Mouse (Mus musculus): Measurements from ENCODE around the gene Foxp4. TPM values are rescaled to one million over a fixed set of nuclear protein-coding genes. Genes with fewer than 3 reads are reported as not detected.
"Not testable (repeated sequence)": the region's sequence is repeated elsewhere in the genome, so short reads cannot be mapped to it uniquely, and the experiment has no call there.

Gene Foxp4
- polyA plus RNA-seq, 1 experiment from 2014 or later: 27.2 TPM

- H3K4me1 ChIP-seq: peaks cover 13% of the 10 kb centered on the region
- no peak overlapping the region for H3K4me3 ChIP-seq
- no peak overlapping the region for H3K27ac ChIP-seq
- DNase-seq (ENCODE audit: low spot score): no peak
- WGBS: 93% methylated on average over 3 of the region's 4 CpGs
- 0 out of 2 replicates have a peak, but pooled peaks cover 3% of the 10 kb centered on the region for H3K9me3 ChIP-seq (replicated peaks)
- no peaks in the 10 kb centered on the region for H3K36me3 ChIP-seq
- H3K27me3 ChIP-seq (ENCODE audit: low read depth, poor library complexity, severe bottlenecking): peaks cover 19% of the 10 kb centered on the region
Observed at GRCm38 (mm10) chr17:47853336-47853735, 71.1 kb downstream of the Foxp4 start.

GRCm38 (mm10) chr17:47851798-47852360, 72.6 kb downstream of the Foxp4 start:
- peaks cover 19% of the 10 kb centered on the region for H3K27me3 ChIP-seq (ENCODE audit: low read depth, poor library complexity, severe bottlenecking)
- peak; percentile 63 for DNase-seq (ENCODE audit: low spot score)
- peaks cover 13% of the 10 kb centered on the region for H3K4me1 ChIP-seq
- not testable (repeated sequence) for H3K36me3 ChIP-seq; H3K9me3 ChIP-seq (replicated peaks)
- H3K27ac ChIP-seq: peak overlapping the region; percentile 75
- 10% methylated on average over 22 of the region's 22 CpGs for WGBS
- H3K4me3 ChIP-seq: peak overlapping the region; percentile 41

GRCm38 (mm10) chr17:47850639-47851314, 73.7 kb downstream of the Foxp4 start:
- peaks cover 13% of the 10 kb centered on the region for H3K4me1 ChIP-seq
- H3K27me3 ChIP-seq (ENCODE audit: low read depth, poor library complexity, severe bottlenecking): peaks cover 19% of the 10 kb centered on the region
- no peak overlapping the region for H3K27ac ChIP-seq
- H3K9me3 ChIP-seq (replicated peaks): 0 out of 2 replicates have a peak, but pooled peaks cover 3% of the 10 kb centered on the region
- no peaks in the 10 kb centered on the region for H3K36me3 ChIP-seq
- no peak for DNase-seq (ENCODE audit: low spot score)
- H3K4me3 ChIP-seq: no peak overlapping the region
- 82% methylated on average over 7 of the region's 7 CpGs for WGBS

- Histone ChIP-seq H3K4me1 (peaks cover 13% of the 10 kb centered on the region), H3K27ac (no peak overlapping the region), H3K4me3 (no peak overlapping the region), H3K27me3 (ENCODE audit: low read depth, poor library complexity, severe bottlenecking) (peaks cover 19% of the 10 kb centered on the region), H3K9me3 (replicated peaks) (no peaks in the 10 kb centered on the region), H3K36me3 (no peaks in the 10 kb centered on the region)
- 81% methylated on average over 3 of the region's 3 CpGs for WGBS
- DNase-seq (ENCODE audit: low spot score): no peak
Observed at GRCm38 (mm10) chr17:47850035-47850434, 74.4 kb downstream of the Foxp4 start.

- Histone ChIP-seq H3K36me3 (no peaks in the 10 kb centered on the region), H3K4me3 (no peak overlapping the region), H3K9me3 (replicated peaks) (no peaks in the 10 kb centered on the region), H3K27me3 (ENCODE audit: low read depth, poor library complexity, severe bottlenecking) (peaks cover 18% of the 10 kb centered on the region), H3K27ac (no peak overlapping the region), H3K4me1 (peaks cover 13% of the 10 kb centered on the region)
- 86% methylated on average over 6 of the region's 6 CpGs for WGBS
- no peak for DNase-seq (ENCODE audit: low spot score)
Observed at GRCm38 (mm10) chr17:47847985-47848384, 76.5 kb downstream of the Foxp4 start.

- no peaks in the 10 kb centered on the region for H3K9me3 ChIP-seq (replicated peaks)
- H3K4me3 ChIP-seq: no peak overlapping the region
- DNase-seq (ENCODE audit: low spot score): no peak
- H3K27ac ChIP-seq: no peak overlapping the region
- no peaks in the 10 kb centered on the region for H3K27me3 ChIP-seq (ENCODE audit: low read depth, poor library complexity, severe bottlenecking)
- H3K4me1 ChIP-seq: 0 out of 2 replicates have a peak, but pooled peaks cover 5% of the 10 kb centered on the region
- WGBS: 89% methylated on average over 11 of the region's 11 CpGs
- no peaks in the 10 kb centered on the region for H3K36me3 ChIP-seq
Observed at GRCm38 (mm10) chr17:47845609-47846008, 78.8 kb downstream of the Foxp4 start.

GRCm38 (mm10) chr17:47843465-47843864, 81.0 kb downstream of the Foxp4 start:
- Histone ChIP-seq H3K4me1 (0 out of 2 replicates have a peak, but pooled peaks cover 5% of the 10 kb centered on the region), H3K9me3 (replicated peaks) (no peaks in the 10 kb centered on the region), H3K36me3 (no peaks in the 10 kb centered on the region), H3K4me3 (no peak overlapping the region), H3K27me3 (ENCODE audit: low read depth, poor library complexity, severe bottlenecking) (no peaks in the 10 kb centered on the region), H3K27ac (no peak overlapping the region)
- 94% methylated on average over 3 of the region's 3 CpGs for WGBS
- DNase-seq (ENCODE audit: low spot score): no peak

- DNase-seq (ENCODE audit: low spot score): no peak
- H3K36me3 ChIP-seq: no peaks in the 10 kb centered on the region
- H3K27ac ChIP-seq: no peak overlapping the region
- H3K4me1 ChIP-seq: peaks cover 15% of the 10 kb centered on the region
- peaks cover 4% of the 10 kb centered on the region; the same call in 1 of the 2 replicates for H3K27me3 ChIP-seq (ENCODE audit: low read depth, poor library complexity, severe bottlenecking)
- 78% methylated on average over 19 of the region's 19 CpGs for WGBS
- no peaks in the 10 kb centered on the region for H3K9me3 ChIP-seq (replicated peaks)
- H3K4me3 ChIP-seq: no peak overlapping the region
Observed at GRCm38 (mm10) chr17:47841931-47842623, 82.4 kb downstream of the Foxp4 start.

GRCm38 (mm10) chr17:47841521-47841920, 82.9 kb downstream of the Foxp4 start:
- DNase-seq (ENCODE audit: low spot score): no peak
- Histone ChIP-seq H3K4me3 (no peak overlapping the region), H3K36me3 (no peaks in the 10 kb centered on the region), H3K27me3 (ENCODE audit: low read depth, poor library complexity, severe bottlenecking) (peaks cover 8% of the 10 kb centered on the region), H3K4me1 (peaks cover 15% of the 10 kb centered on the region), H3K9me3 (replicated peaks) (no peaks in the 10 kb centered on the region), H3K27ac (no peak overlapping the region)
- 86% methylated on average over 8 of the region's 8 CpGs for WGBS

GRCm38 (mm10) chr17:47837808-47838207, 86.6 kb downstream of the Foxp4 start:
- Histone ChIP-seq H3K27ac (peak overlapping the region; percentile 64), H3K36me3 (no peaks in the 10 kb centered on the region), H3K9me3 (replicated peaks) (no peaks in the 10 kb centered on the region), H3K4me1 (peaks cover 33% of the 10 kb centered on the region), H3K4me3 (no peak overlapping the region), H3K27me3 (ENCODE audit: low read depth, poor library complexity, severe bottlenecking) (peaks cover 39% of the 10 kb centered on the region)
- 66% methylated on average over 6 of the region's 6 CpGs for WGBS
- no peak for DNase-seq (ENCODE audit: low spot score)

GRCm38 (mm10) chr17:47834482-47834767, 90.0 kb downstream of the Foxp4 start, which contains the start of gene Mdfi:
TSS of gene Mdfi (minus strand) at chr17:47834691.
- DNase-seq (ENCODE audit: low spot score): no peak
- Histone ChIP-seq H3K4me1 (peaks cover 61% of the 10 kb centered on the region), H3K9me3 (replicated peaks) (no peaks in the 10 kb centered on the region), H3K27me3 (ENCODE audit: low read depth, poor library complexity, severe bottlenecking) (peaks cover 39% of the 10 kb centered on the region), H3K27ac (peak within 1 kb of the TSS; percentile 90), H3K36me3 (peaks cover 14% of the 10 kb centered on the region), H3K4me3 (peak within 1 kb of the TSS; percentile 71)
- WGBS: 3% methylated on average over 18 of the region's 18 CpGs

GRCm38 (mm10) chr17:47833628-47834481, 90.6 kb downstream of the Foxp4 start:
- no peaks in the 10 kb centered on the region for H3K9me3 ChIP-seq (replicated peaks)
- H3K27me3 ChIP-seq (ENCODE audit: low read depth, poor library complexity, severe bottlenecking): peaks cover 39% of the 10 kb centered on the region
- peak overlapping the region; percentile 90 for H3K27ac ChIP-seq
- peaks cover 19% of the 10 kb centered on the region for H3K36me3 ChIP-seq
- WGBS: under 1% methylated on average over 45 of the region's 45 CpGs
- H3K4me3 ChIP-seq: peak overlapping the region; percentile 71
- peak; percentile 66 for DNase-seq (ENCODE audit: low spot score)
- peaks cover 67% of the 10 kb centered on the region for H3K4me1 ChIP-seq

Measured in limb, embryonic 10.5 days (tissue).